17 mouse cellular contexts compared by ENCODE assay signal in genomic region chr7:111412957-111413356, GRCm38 (mm10).
DNase-seq lines count a peak whose midpoint lies in the region; ATAC-seq and TF ChIP-seq lines count a peak whose summit lies in the region.
"Had no signal": no experiment of that assay in that cellular context is flagged by ENCODE, and none has a peak within 500 bp of the region (broad histone marks: within the 10 kb centered on the region; RNA-seq: fewer than 3 reads in every experiment).

No protein-coding gene starts in this region.

- no peak overlapping the region for H3K4me2 ChIP-seq in heart, embryonic 14.5 days (ENCODE audit: low read length)
- H3K4me2 ChIP-seq in kidney, postnatal 0 days (ENCODE audit: low read length), result no peak overlapping the region
- no peak overlapping the region for H3K4me2 ChIP-seq in kidney, embryonic 14.5 days (replicated peaks; ENCODE audit: low read depth, low read length)
- H3K4me2 ChIP-seq in midbrain, embryonic 16.5 days (ENCODE audit: low read length), result no peak overlapping the region
- H3K4me2 ChIP-seq in midbrain, embryonic 11.5 days, result no peak overlapping the region
- no peak overlapping the region for H3K4me2 ChIP-seq in stomach, postnatal 0 days (replicated peaks; ENCODE audit: low read depth)

- no peak for TF ChIP-seq EP300 in stomach, postnatal 0 days (optimal IDR thresholded peaks at IDR 0.05)

- WGBS in heart, embryonic 14.5 days, result 83% methylated on average over 2 of the region's 2 CpGs
- WGBS in kidney, postnatal 0 days, result 85% methylated on average over 2 of the region's 2 CpGs
- WGBS in kidney, embryonic 14.5 days, result 87% methylated on average over 2 of the region's 2 CpGs
- 32% methylated on average over 2 of the region's 2 CpGs for WGBS in midbrain, embryonic 16.5 days
- 58% methylated on average over 2 of the region's 2 CpGs for WGBS in midbrain, embryonic 11.5 days
- WGBS in stomach, postnatal 0 days, result 75% methylated on average over 2 of the region's 2 CpGs

- ATAC-seq in heart, embryonic 14.5 days (ENCODE audit: insufficient number of reproducible peaks, insufficient read depth, low FRiP score, low read depth), result no peak
- no peak for ATAC-seq in kidney, postnatal 0 days (replicated peaks; ENCODE audit: low FRiP score, low read depth)
- no peak for ATAC-seq in kidney, embryonic 14.5 days (ENCODE audit: low FRiP score, low TSS enrichment)
- ATAC-seq in midbrain, embryonic 16.5 days, result no peak
- ATAC-seq in midbrain, embryonic 11.5 days (ENCODE audit: low FRiP score), result no peak
- ATAC-seq in stomach, postnatal 0 days (ENCODE audit: low FRiP score, low TSS enrichment), result no peak
- ATAC-seq: inflammation-experienced regulatory T-cells, adult 6 months had no signal

- H3K9me3 ChIP-seq in heart, embryonic 14.5 days (ENCODE audit: control insufficient read depth, low read length), result no peaks in the 10 kb centered on the region
- no peaks in the 10 kb centered on the region for H3K9me3 ChIP-seq in kidney, postnatal 0 days (replicated peaks; ENCODE audit: low read length)
- H3K9me3 ChIP-seq in kidney, embryonic 14.5 days (ENCODE audit: control insufficient read depth, low read length), result no peaks in the 10 kb centered on the region
- no peaks in the 10 kb centered on the region for H3K9me3 ChIP-seq in midbrain, embryonic 16.5 days (replicated peaks; ENCODE audit: control insufficient read depth, low read length, poor library complexity, severe bottlenecking)
- H3K9me3 ChIP-seq in midbrain, embryonic 11.5 days (ENCODE audit: control insufficient read depth, low read length), result no peaks in the 10 kb centered on the region
- H3K9me3 ChIP-seq in stomach, postnatal 0 days (ENCODE audit: control insufficient read depth, low read length), result no peaks in the 10 kb centered on the region

- no peaks in the 10 kb centered on the region for H3K27me3 ChIP-seq in heart, embryonic 14.5 days (ENCODE audit: control insufficient read depth, insufficient read depth, low read length)
- no peaks in the 10 kb centered on the region for H3K27me3 ChIP-seq in kidney, postnatal 0 days (ENCODE audit: insufficient read depth, low read length)
- no peaks in the 10 kb centered on the region for H3K27me3 ChIP-seq in kidney, embryonic 14.5 days (ENCODE audit: control insufficient read depth, insufficient read depth, low read length)
- H3K27me3 ChIP-seq in midbrain, embryonic 16.5 days (ENCODE audit: control insufficient read depth, insufficient read depth, low read depth, low read length), result no peaks in the 10 kb centered on the region
- no peaks in the 10 kb centered on the region for H3K27me3 ChIP-seq in midbrain, embryonic 11.5 days (ENCODE audit: control insufficient read depth, insufficient read depth, low read length)
- H3K27me3 ChIP-seq in stomach, postnatal 0 days (ENCODE audit: control insufficient read depth, insufficient read depth, low read length), result no peaks in the 10 kb centered on the region

- TF ChIP-seq CTCF in kidney, postnatal 0 days (IDR thresholded peaks at IDR 0.05; ENCODE audit: low read depth), result no peak
- no peak for TF ChIP-seq CTCF in stomach, postnatal 0 days (IDR thresholded peaks at IDR 0.05; ENCODE audit: low read depth)

- H3K36me3 ChIP-seq in heart, embryonic 14.5 days (ENCODE audit: control insufficient read depth, insufficient read depth, low read length), result no peaks in the 10 kb centered on the region
- no peaks in the 10 kb centered on the region for H3K36me3 ChIP-seq in kidney, postnatal 0 days (ENCODE audit: insufficient read depth, low read length)
- no peaks in the 10 kb centered on the region for H3K36me3 ChIP-seq in kidney, embryonic 14.5 days (ENCODE audit: control insufficient read depth, insufficient read depth, low read length)
- no peaks in the 10 kb centered on the region for H3K36me3 ChIP-seq in midbrain, embryonic 16.5 days (ENCODE audit: control insufficient read depth, insufficient read depth, low read length)
- no peaks in the 10 kb centered on the region for H3K36me3 ChIP-seq in midbrain, embryonic 11.5 days (ENCODE audit: control insufficient read depth, insufficient read depth, low read length)
- H3K36me3 ChIP-seq in stomach, postnatal 0 days (ENCODE audit: control insufficient read depth, insufficient read depth, low read length), result no peaks in the 10 kb centered on the region

- no peaks in the 10 kb centered on the region for H3K4me1 ChIP-seq in heart, embryonic 14.5 days (ENCODE audit: control insufficient read depth in 2 of 2, insufficient read depth in 2 of 2, low read length in 2 of 2)
- no peaks in the 10 kb centered on the region for H3K4me1 ChIP-seq in kidney, postnatal 0 days (replicated peaks; ENCODE audit: insufficient read depth, low read length)
- 0 out of 2 replicates have a peak, but pooled peaks cover 8% of the 10 kb centered on the region for H3K4me1 ChIP-seq in kidney, embryonic 14.5 days (ENCODE audit: control insufficient read depth, insufficient read depth, low read length)
- peaks cover 5% of the 10 kb centered on the region; the same call in 1 of the 2 replicates for H3K4me1 ChIP-seq in midbrain, embryonic 16.5 days (ENCODE audit: control insufficient read depth, insufficient read depth, low read length)
- no peaks in the 10 kb centered on the region for H3K4me1 ChIP-seq in midbrain, embryonic 11.5 days (ENCODE audit: control insufficient read depth, insufficient read depth, low read length)
- no peaks in the 10 kb centered on the region for H3K4me1 ChIP-seq in stomach, postnatal 0 days (replicated peaks; ENCODE audit: control insufficient read depth, insufficient read depth)

- no peak overlapping the region for H3K4me3 ChIP-seq in heart, embryonic 14.5 days (ENCODE audit: control insufficient read depth in 1 of 2, insufficient read depth in 1 of 2, low read depth in 1 of 2, low read length in 2 of 2)
- H3K4me3 ChIP-seq in kidney, postnatal 0 days (replicated peaks; ENCODE audit: low read depth, low read length), result no peak overlapping the region
- no peak overlapping the region for H3K4me3 ChIP-seq in kidney, embryonic 14.5 days (ENCODE audit: low read length)
- H3K4me3 ChIP-seq in midbrain, embryonic 16.5 days (ENCODE audit: low read depth, low read length), result no peak overlapping the region
- no peak overlapping the region for H3K4me3 ChIP-seq in midbrain, embryonic 11.5 days (ENCODE audit: low read depth, low read length)
- no peak overlapping the region for H3K4me3 ChIP-seq in stomach, postnatal 0 days (ENCODE audit: low read depth, low read length)
- H3K4me3 ChIP-seq: myocyte had no signal

- H3K27ac ChIP-seq in heart, embryonic 14.5 days (replicated peaks in 1 of 2; ENCODE audit: control insufficient read depth in 1 of 2, insufficient read depth in 1 of 2, low read depth in 2 of 2, low read length in 2 of 2), result peak overlapping the region; percentile 57 to 59; a peak in 3 of 4 replicates
- H3K27ac ChIP-seq in kidney, postnatal 0 days, result peak overlapping the region; percentile 60; the same call in 1 of the 2 replicates
- no peak overlapping the region; the same call in 1 of the 2 replicates for H3K27ac ChIP-seq in kidney, embryonic 14.5 days (ENCODE audit: low read depth, low read length)
- H3K27ac ChIP-seq in midbrain, embryonic 16.5 days (ENCODE audit: low read length), result 0 out of 2 replicates have a peak overlapping the region, but pooled peaks have one; percentile 37
- no peak overlapping the region; the same call in 1 of the 2 replicates for H3K27ac ChIP-seq in midbrain, embryonic 11.5 days (ENCODE audit: low read depth, low read length)
- H3K27ac ChIP-seq in stomach, postnatal 0 days (replicated peaks), result no peak overlapping the region

- no peak overlapping the region for H3K9ac ChIP-seq in heart, embryonic 14.5 days (ENCODE audit: low read length)
- no peak overlapping the region for H3K9ac ChIP-seq in kidney, postnatal 0 days (ENCODE audit: low read depth, low read length)
- no peak overlapping the region for H3K9ac ChIP-seq in kidney, embryonic 14.5 days (ENCODE audit: low read depth, low read length)
- no peak overlapping the region for H3K9ac ChIP-seq in midbrain, embryonic 16.5 days (ENCODE audit: low read depth, low read length)
- no peak overlapping the region for H3K9ac ChIP-seq in midbrain, embryonic 11.5 days (ENCODE audit: low read length)
- H3K9ac ChIP-seq in stomach, postnatal 0 days (ENCODE audit: low read length), result no peak overlapping the region

- DNase-seq in heart, adult 9 months (ENCODE audit: low spot score in 2 of 2), result no peak
- no peak for DNase-seq in kidney, postnatal 0 days (ENCODE audit: low spot score)
- DNase-seq in midbrain, embryonic 11.5 days (ENCODE audit: low spot score, missing footprints), result no peak
- DNase-seq in stomach, postnatal 0 days (ENCODE audit: low spot score), result no peak
- DNase-seq: cerebellum, adult 2 months; cerebellum, postnatal 36 days; gastrocnemius, postnatal 10 days; heart, adult 11 months; layer of hippocampus, postnatal 36 days; liver; lung, postnatal 36 days; thymus, postnatal 25 days had no signal

Comparison
In these comparisons a context has a peak if more than half of its experiments do, and no peak if none do; other contexts are left out.
1. H3K27ac ChIP-seq: peak in heart, embryonic 14.5 days (2 of 2), kidney, postnatal 0 days (single experiment) and midbrain, embryonic 16.5 days (single experiment); none in kidney, embryonic 14.5 days (single experiment), midbrain, embryonic 11.5 days (single experiment) and stomach, postnatal 0 days (single experiment).